Mouse (Mus musculus) heart, adult 2 months (tissue): Measurements from ENCODE around the gene Trim72.

Experiments used
- CTCF ChIP-seq: fragments of 200-600 bp; IDR thresholded peaks from 2 replicates; pipeline ENCODE4 v1.8.1; 2022; ENCODE audit warnings: antibody characterized with exemption, mild to moderate bottlenecking, moderate library complexity
- EP300 ChIP-seq: fragments of 200-500 bp; IDR thresholded peaks from 2 replicates; pipeline ENCODE4 v1.6.1; 2011; ENCODE audit warnings: low read depth, low read length, control low read depth; ENCODE audit not compliant: insufficient read depth
- POLR2A ChIP-seq: fragments of 200-500 bp; IDR thresholded peaks from 2 replicates; pipeline ENCODE4 v1.6.1; 2011; ENCODE audit warnings: mild to moderate bottlenecking, low read depth, low read length, control low read depth; ENCODE audit not compliant: insufficient read depth

GRCm38 (mm10) chr7:128032290-128032988 lies 28.7 kb downstream of the Trim72 start:
- TF ChIP-seq EP300 (no peak), CTCF (no peak), POLR2A (no peak)
